Mouse (Mus musculus) kidney, postnatal 0 days (tissue): ENCODE measurements around the gene Lhfp. TPM values are rescaled to one million over a fixed set of nuclear protein-coding genes. Genes with fewer than 3 reads are reported as not detected.

Source experiments
- ATAC-seq: fragments of 200-750 bp; cut with Nextera tagmentation; replicated peaks from 2 replicates; pipeline ENCODE4 v1.8.0; 2017; ENCODE audit warnings: low read depth, moderate number of reproducible peaks, moderate TSS enrichment, moderate library complexity; ENCODE audit not compliant: low FRiP score
- DNase-seq: peaks from one replicate; pipeline ENCODE4 v3.0.0-alpha.2; 2016; ENCODE audit warnings: low spot score
- H3K27ac ChIP-seq: fragments of 300-500 bp; sonication (generic); 2 replicates; pipeline ENCODE4 v1.5.1; 2014; ENCODE audit warnings: mild to moderate bottlenecking
- H3K27me3 ChIP-seq: fragments of 300-500 bp; sonication (generic); 2 replicates; pipeline ENCODE4 v1.6.1; 2014; ENCODE audit warnings: low read length, mixed read lengths; ENCODE audit not compliant: insufficient read depth
- H3K36me3 ChIP-seq: fragments of 300-500 bp; sonication (generic); 2 replicates; pipeline ENCODE4 v1.6.1; 2014; ENCODE audit warnings: low read length, mixed read lengths; ENCODE audit not compliant: insufficient read depth
- H3K4me1 ChIP-seq: fragments of 300-500 bp; sonication (generic); replicated peaks from 2 replicates; pipeline ENCODE4 v1.6.1; 2014; ENCODE audit warnings: antibody characterized with exemption, low read length, mixed read lengths; ENCODE audit not compliant: insufficient read depth
- H3K4me2 ChIP-seq: fragments of 300-500 bp; sonication (generic); 2 replicates; pipeline ENCODE4 v1.6.1; 2014; ENCODE audit warnings: mild to moderate bottlenecking, low read length, moderate library complexity, mixed read lengths
- H3K4me3 ChIP-seq: fragments of 300-500 bp; sonication (generic); replicated peaks from 2 replicates; pipeline ENCODE4 v1.5.1; 2014; ENCODE audit warnings: low read depth, low read length
- H3K9ac ChIP-seq: fragments of 300-500 bp; sonication (generic); 2 replicates; pipeline ENCODE4 v1.6.1; 2014; ENCODE audit warnings: low read depth, low read length
- H3K9me3 ChIP-seq: fragments of 300-500 bp; sonication (generic); replicated peaks from 2 replicates; pipeline ENCODE4 v1.6.1; 2016; ENCODE audit warnings: low read length, inconsistent platforms, mixed read lengths
- CTCF ChIP-seq: IDR thresholded peaks from 2 replicates; pipeline ENCODE4 v1.5.1; 2016; ENCODE audit warnings: antibody characterized with exemption, low read depth, mild to moderate bottlenecking, moderate library complexity
- WGBS: fragments of 180-500 bp; shearing (Covaris S2); extraction: QIAGEN DNeasy Blood & Tissue Kit; methylation state at CpG from one replicate; pipeline ENCODE4 v1.1.7; 2014; 5-methylcytosine and 5-hydroxymethylcytosine counted together
- polyA plus RNA-seq: library from polyadenylated mRNA; unstranded; fragments of >200 nt; fragmentation: Nextera tagmentation; extraction: Ambion mirVana; gene quantifications from 2 replicates; pipeline ENCODE4 v1.2.1, GENCODE M21; 2015

Lhfp gene
- polyA plus RNA-seq, 1 experiment from 2014 or later, result 161 TPM

GRCm38 (mm10) chr3:53212599-53212998, 171.3 kb downstream of the Lhfp start:
- DNase-seq (no peak), ATAC-seq (no peak)
- H3K36me3 ChIP-seq, result no peaks in the 10 kb centered on the region
- H3K27ac ChIP-seq, result no peak overlapping the region
- H3K4me2 ChIP-seq, result no peak overlapping the region
- no peak overlapping the region for H3K4me3 ChIP-seq
- no peaks in the 10 kb centered on the region for H3K27me3 ChIP-seq
- WGBS, result 89% methylated on average over 2 of the region's 2 CpGs
- H3K9ac ChIP-seq, result no peak overlapping the region
- H3K9me3 ChIP-seq, result no peaks in the 10 kb centered on the region
- peaks cover 10% of the 10 kb centered on the region for H3K4me1 ChIP-seq
- TF ChIP-seq CTCF, result no peak

- H3K27ac ChIP-seq, result no peak overlapping the region
- peaks cover 10% of the 10 kb centered on the region for H3K4me1 ChIP-seq
- TF ChIP-seq CTCF, result no peak
- H3K4me3 ChIP-seq, result no peak overlapping the region
- no peak overlapping the region for H3K4me2 ChIP-seq
- H3K9me3 ChIP-seq, result no peaks in the 10 kb centered on the region
- H3K27me3 ChIP-seq, result no peaks in the 10 kb centered on the region
- H3K9ac ChIP-seq, result no peak overlapping the region
- no peaks in the 10 kb centered on the region for H3K36me3 ChIP-seq
- 88% methylated on average over 3 of the region's 3 CpGs for WGBS
- ATAC-seq (no peak), DNase-seq (no peak)
These were observed 172.0 kb downstream of the Lhfp start for GRCm38 (mm10) chr3:53213346-53213745.

DNA sequence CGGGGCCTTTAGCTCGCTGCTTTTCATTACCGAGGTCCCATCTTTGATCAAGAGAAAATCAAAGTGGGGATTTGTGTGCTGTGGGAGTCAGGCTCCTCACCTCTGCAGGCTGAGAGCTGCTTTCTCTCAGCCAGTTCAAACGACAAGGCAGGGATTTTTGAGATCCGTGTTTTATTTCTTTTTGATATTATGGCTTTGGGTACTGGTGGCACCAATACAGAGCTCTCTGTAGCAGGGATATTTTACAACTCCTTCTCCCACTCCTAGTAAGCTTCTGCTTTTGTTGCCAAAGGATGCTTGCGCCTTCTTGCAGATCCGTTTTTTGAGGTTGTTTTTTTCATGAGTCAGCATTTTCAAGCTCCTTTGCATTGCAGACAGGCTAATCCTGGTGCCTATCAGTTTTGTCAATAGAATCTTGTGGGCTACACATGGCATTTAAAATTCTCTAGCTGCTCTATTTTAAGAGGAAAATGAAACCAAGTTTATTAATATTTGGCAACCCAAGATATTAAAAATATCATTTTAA, 172.5 kb downstream of the Lhfp start:
- no peaks in the 10 kb centered on the region for H3K36me3 ChIP-seq
- no peak for DNase-seq
- no peak overlapping the region for H3K27ac ChIP-seq
- H3K4me2 ChIP-seq, result no peak overlapping the region
- H3K27me3 ChIP-seq, result no peaks in the 10 kb centered on the region
- no peak overlapping the region for H3K9ac ChIP-seq
- H3K9me3 ChIP-seq, result no peaks in the 10 kb centered on the region
- 71% methylated on average over 7 of the region's 7 CpGs for WGBS
- H3K4me3 ChIP-seq, result no peak overlapping the region
- no peak for ATAC-seq
- peaks cover 9% of the 10 kb centered on the region for H3K4me1 ChIP-seq
- TF ChIP-seq CTCF, result no peak

GRCm38 (mm10) chr3:53214386-53214785, 173.1 kb downstream of the Lhfp start:
- Histone ChIP-seq H3K4me3 (no peak overlapping the region), H3K36me3 (no peaks in the 10 kb centered on the region), H3K9me3 (no peaks in the 10 kb centered on the region), H3K4me1 (peaks cover 7% of the 10 kb centered on the region), H3K27ac (no peak overlapping the region), H3K27me3 (no peaks in the 10 kb centered on the region), H3K4me2 (no peak overlapping the region), H3K9ac (no peak overlapping the region)
- ATAC-seq (no peak), DNase-seq (no peak)
- WGBS, result 95% methylated on average over 4 of the region's 4 CpGs
- TF ChIP-seq CTCF, result no peak

- Histone ChIP-seq H3K4me3 (no peak overlapping the region), H3K9ac (no peak overlapping the region), H3K27ac (no peak overlapping the region), H3K4me2 (no peak overlapping the region), H3K9me3 (no peaks in the 10 kb centered on the region), H3K36me3 (no peaks in the 10 kb centered on the region), H3K4me1 (no peaks in the 10 kb centered on the region), H3K27me3 (no peaks in the 10 kb centered on the region)
- 77% methylated on average over 5 of the region's 5 CpGs for WGBS
- no peak for ATAC-seq
- DNase-seq, result no peak
- TF ChIP-seq CTCF, result no peak
These were observed 176.4 kb downstream of the Lhfp start for GRCm38 (mm10) chr3:53217697-53218096.

DNA sequence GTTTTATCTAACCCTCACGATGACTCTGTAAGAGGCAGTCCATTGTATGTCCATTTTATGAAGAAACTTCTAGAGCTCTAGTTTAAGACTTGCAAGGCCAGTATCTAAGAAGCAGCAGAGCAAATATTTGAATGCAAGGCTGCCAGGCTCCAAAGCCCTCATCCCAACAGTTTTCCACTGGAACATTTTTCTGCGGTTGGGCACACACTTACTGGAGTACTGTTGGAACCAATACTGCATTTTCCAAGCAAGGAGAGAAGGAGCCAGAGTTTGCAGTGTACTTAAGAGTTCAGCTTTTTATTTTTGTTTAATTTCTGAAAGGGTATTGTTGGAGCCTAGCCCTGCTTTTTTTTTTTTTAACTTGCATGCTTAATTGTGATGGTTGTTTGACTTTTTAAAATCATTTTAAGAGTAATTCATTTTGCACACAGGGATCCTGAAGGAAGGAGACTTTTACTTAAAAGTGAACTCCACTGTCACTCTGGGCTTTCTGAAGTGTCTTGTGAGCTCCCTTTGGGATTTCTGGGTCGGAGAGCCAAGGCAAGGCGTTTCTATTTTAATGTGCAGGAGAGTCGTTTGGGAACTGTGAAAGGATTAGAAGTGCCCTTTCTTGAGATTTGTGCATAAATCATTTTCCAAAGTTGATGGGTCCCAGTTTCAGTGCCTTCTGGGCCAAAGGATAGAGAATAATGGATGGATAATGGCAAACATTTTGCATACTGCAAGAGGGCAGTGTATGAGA, 180.4 kb downstream of the Lhfp start:
- Histone ChIP-seq H3K4me1 (no peaks in the 10 kb centered on the region), H3K27ac (no peak overlapping the region), H3K27me3 (no peaks in the 10 kb centered on the region), H3K9me3 (no peaks in the 10 kb centered on the region), H3K9ac (no peak overlapping the region), H3K4me2 (no peak overlapping the region), H3K4me3 (no peak overlapping the region), H3K36me3 (no peaks in the 10 kb centered on the region)
- no peak for DNase-seq
- ATAC-seq, result no peak
- 55% methylated on average over 5 of the region's 5 CpGs for WGBS
- no peak for TF ChIP-seq CTCF

GRCm38 (mm10) chr3:53224141-53224540, 182.8 kb downstream of the Lhfp start:
- TF ChIP-seq CTCF, result no peak
- no peak overlapping the region for H3K4me2 ChIP-seq
- DNase-seq, result no peak

More at GRCm38 (mm10) chr3:53224141-53224540, 182.8 kb downstream of the Lhfp start:
- Histone ChIP-seq H3K27ac (no peak overlapping the region), H3K36me3 (no peaks in the 10 kb centered on the region), H3K4me1 (no peaks in the 10 kb centered on the region), H3K27me3 (no peaks in the 10 kb centered on the region), H3K4me3 (no peak overlapping the region), H3K9me3 (no peaks in the 10 kb centered on the region), H3K9ac (no peak overlapping the region)
- ATAC-seq, result no peak
- 76% methylated on average over 5 of the region's 5 CpGs for WGBS
